Mouse (Mus musculus): ENCODE measurements around the gene 4931428F04Rik.

Gene 4931428F04Rik

DNA sequence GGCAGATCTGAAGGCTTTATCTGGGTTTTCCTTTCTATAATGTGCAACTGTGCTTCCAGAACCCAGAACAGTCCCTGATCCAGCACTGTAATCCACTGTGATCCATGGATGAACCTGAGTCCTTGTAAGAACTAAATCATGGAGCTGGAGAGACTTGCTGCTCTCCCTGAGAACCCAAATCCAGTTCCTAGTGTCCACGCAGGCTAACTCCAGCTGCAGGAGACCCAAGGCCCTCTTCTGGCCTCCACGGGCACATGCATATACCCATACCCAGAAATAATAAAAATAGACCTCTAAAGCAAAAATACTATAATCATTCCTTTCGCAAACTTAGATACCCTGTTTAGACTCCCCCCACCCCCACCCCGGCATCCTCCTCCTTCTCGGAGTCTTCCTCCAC, 1.4 kb downstream of the 4931428F04Rik start:
- no peak for DNase-seq (ENCODE audit: low spot score)

DNA sequence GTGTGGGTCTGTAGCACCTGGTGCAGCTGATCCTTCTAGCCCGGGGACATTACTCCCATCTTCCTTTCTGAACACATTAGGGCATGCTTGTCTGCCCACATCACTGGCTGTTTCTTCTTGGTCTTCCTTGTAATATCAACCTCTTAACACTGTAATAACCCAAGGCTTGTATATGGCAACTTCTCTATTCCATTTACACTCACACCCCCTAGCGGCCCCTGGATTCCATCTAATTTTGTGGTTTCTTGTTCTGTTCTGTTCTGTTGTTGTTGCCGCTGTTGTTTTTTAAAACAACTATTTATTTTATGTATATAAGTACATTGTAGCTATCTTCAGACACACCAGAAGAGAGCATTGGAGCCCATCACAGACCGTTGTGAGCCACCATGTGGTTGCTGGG, 2.8 kb downstream of the 4931428F04Rik start:
- DNase-seq (ENCODE audit: low spot score) = no peak

DNA sequence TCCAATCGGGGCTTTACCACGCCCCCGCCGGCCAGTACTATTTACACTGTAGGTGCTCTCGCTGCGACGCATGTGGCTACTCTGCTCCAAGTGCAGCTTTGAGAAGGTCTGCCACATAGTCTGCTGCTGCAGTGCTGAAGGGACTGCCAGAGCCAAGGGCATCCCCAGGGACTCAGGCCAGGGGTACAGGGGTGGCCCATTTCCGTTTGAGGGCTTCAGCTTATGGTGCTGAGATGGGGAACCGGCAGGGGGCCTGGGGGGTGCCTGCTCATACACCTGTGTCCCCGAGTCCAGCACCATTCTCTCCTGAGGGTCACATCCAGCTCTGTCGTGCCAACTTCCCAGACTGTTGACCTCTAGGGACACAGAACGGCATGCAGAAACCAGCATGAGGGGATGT, 4.2 kb downstream of the 4931428F04Rik start:
- no peak for DNase-seq (ENCODE audit: low spot score)

DNA sequence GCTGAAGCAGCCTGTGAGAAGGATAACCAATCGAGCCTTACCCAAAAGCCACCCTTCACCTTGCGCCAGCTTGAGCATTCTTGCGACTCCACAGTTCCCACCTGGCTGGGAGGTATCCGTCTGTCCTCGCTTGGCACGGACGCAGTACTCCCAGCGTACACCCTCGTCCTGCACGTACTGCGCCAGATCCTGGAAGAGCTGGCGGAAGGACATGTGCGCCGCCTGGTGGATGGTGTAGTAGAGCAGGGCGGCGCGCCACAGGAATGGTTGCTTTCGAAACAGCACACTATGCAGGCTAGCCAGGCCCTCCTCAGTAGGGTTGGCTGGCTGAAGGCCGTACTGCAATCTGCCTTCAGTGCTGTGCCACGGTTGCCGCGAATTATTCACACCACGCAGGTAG, 6.6 kb downstream of the 4931428F04Rik start:
- DNase-seq (ENCODE audit: low spot score) = no peak

DNA sequence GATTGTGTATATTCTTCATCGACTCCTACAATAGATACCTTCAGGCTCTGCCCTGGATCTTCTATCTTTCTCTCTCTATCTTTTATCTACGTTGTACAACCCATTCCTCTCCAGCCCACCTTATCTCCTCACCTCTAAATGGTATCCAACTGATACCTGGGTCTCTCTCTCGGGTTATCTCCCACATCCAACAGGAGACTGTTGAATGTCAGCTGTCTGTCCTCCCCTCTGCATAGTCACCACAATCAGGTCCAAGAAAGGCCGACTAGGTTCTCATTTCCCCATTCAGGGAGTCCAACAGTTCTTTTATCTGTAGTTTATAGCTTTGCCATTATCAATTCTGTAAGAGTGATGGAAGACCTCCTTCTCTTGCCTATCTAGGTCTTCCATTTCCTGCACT, 7.4 kb downstream of the 4931428F04Rik start:
- DNase-seq (ENCODE audit: low spot score) = no peak

DNA sequence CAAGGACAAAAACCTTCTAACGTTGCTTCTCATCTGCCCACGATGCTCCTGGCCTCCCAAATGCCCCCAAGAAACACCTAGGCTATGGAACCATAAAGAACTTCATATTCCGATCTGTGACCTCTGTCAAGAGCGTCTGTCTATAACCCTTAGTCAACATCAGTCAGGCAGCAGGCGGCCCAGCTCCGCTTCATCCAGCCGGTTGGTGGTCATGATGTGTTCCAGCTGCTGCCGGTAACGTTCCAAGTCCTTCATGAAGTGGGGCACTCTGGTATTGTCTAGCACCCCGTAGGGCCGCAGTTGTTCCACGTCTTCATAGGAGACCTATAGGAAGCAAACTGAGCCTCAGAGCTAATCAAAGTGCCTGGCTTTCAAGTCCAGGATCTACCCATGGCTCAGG, 7.8 kb downstream of the 4931428F04Rik start:
- DNase-seq (ENCODE audit: low spot score) = no peak

DNA sequence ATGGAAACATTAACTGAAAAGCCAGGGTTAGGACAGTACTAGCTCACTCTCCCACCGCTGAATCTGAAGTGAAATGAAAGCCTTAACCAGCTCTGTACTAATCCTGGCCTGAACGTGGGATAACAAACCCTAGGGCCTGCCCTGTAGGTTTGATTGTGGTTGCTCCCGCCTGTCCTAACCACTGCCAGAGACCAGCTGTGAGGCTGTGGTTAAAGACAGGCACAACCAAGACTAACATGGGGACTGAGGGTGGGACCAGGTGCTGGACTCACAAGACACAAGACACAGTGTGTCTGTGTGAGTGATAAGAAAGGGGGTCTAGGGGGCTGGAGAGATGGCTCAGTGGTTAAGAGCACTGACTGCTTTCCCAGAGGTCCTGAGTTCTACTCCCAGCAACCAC, 9.1 kb downstream of the 4931428F04Rik start:
- no peak for DNase-seq (ENCODE audit: low spot score)

DNA sequence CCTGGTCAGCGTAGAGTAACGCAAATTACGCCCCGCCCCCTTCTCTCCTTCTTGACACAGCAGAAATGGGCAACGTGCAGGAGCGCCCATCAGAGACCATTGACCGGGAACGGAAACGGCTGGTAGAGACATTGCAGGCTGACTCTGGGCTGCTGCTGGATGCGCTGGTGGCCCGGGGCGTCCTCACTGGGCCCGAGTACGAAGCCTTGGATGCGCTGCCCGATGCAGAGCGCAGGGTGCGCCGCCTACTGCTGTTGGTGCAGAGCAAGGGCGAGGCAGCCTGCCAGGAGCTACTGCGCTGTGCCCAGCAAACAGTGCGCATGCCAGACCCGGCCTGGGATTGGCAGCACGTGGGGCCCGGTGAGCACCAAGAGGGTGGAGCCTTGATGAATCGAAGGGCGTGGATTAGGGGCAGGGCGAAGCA, 10.7 kb downstream of the 4931428F04Rik start:
- DNase-seq (ENCODE audit: low spot score) = peak; percentile 58

DNA sequence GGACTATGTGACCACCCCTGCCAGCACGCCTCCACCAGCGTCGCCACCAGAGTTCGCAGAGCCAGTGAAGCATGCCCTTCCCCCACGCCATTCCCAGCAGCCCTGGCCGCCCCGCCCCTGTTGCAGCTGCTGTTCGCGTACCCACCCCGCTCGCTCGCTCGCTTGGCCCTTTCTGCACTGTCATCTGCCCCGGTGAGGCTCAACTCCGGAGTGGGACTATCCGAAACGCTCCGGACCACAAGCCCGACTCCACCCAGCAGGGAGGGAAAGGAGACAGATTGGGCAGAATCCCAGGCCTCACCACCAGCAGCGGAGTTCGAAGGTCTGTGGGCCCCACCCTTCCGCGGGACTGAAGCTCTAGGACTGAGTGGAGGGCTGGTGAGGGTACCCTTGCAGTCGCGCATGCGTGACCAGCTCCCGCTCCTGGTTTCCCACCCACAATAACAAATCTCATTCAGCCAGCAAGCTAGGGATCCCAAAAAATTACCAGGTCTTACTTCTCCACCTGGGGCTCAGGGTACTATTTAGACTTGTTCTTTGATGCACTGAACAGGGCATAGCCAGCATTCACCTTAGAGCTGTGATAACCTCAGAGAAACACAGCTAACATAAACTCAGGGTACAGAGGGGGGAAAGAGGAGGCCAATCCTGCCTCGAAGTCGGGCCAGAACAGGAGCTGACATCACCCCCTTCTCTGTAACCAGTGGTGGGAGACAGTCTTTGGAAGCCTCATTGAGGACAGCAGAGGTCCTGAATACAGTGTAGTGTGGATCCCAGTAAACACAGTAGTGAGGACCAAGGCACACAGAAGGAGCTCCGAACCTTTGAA, 13.2 kb downstream of the 4931428F04Rik start:
- no peak for DNase-seq (ENCODE audit: low spot score)

DNA sequence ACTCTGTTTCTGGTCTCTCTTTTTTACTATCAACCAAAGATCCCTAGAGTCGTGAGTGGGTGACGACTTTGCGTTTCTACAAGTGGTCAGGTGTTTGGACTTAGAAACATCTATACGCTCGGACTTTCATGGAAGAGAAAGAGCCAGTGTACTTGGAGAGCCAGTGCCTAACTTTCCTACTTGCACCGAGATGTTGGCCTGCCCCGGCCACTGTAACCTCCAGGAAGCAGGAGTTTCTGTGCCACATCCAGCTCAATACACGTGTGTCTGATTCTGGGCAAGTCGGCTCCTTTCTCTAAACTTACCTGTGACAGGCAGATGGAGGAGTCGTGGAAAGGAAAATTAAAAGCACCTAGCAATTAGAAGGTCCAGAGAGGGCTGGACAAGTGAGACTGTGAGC, 13.8 kb downstream of the 4931428F04Rik start, which contains the start of gene Nol3:
Nol3 (plus strand) TSS at position 301 of the 400 bp plus-strand sequence.
- DNase-seq (ENCODE audit: low spot score) = no peak

DNA sequence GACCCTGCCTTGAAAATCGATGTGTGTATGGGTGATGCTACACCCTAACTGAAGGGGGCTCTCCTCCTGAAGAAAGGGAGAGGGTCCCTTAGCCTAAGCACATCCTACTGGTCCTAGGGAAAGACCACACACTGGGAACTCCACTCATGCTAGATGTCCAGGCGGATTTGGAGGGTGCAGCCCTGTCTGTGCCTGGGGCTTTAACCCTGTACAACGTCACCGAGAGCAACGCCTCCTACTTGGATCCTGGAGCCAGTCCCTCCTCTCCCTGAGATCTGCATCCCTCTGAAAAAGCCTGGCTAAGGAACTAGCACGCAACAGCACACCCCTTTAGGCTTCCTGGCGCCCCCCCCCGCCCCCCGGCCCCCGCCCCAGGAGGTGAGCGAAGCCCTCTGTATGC, 14.3 kb downstream of the 4931428F04Rik start:
- DNase-seq (ENCODE audit: low spot score) = no peak

DNA sequence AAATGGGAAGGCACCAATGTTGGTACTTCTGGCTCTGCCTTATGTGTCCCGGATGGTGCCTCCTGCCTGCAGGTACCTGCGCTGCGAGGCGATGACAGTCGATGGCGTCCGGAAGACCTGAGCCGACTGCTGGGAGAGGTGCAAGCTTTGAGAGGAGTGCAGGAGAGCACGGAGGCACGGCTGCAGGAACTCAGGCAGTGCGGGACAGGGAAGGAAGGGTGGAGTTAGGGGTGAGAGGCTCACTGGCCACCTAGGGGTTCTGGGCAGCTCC, 18.8 kb downstream of the 4931428F04Rik start:
- no peak for DNase-seq (ENCODE audit: low spot score)

DNA sequence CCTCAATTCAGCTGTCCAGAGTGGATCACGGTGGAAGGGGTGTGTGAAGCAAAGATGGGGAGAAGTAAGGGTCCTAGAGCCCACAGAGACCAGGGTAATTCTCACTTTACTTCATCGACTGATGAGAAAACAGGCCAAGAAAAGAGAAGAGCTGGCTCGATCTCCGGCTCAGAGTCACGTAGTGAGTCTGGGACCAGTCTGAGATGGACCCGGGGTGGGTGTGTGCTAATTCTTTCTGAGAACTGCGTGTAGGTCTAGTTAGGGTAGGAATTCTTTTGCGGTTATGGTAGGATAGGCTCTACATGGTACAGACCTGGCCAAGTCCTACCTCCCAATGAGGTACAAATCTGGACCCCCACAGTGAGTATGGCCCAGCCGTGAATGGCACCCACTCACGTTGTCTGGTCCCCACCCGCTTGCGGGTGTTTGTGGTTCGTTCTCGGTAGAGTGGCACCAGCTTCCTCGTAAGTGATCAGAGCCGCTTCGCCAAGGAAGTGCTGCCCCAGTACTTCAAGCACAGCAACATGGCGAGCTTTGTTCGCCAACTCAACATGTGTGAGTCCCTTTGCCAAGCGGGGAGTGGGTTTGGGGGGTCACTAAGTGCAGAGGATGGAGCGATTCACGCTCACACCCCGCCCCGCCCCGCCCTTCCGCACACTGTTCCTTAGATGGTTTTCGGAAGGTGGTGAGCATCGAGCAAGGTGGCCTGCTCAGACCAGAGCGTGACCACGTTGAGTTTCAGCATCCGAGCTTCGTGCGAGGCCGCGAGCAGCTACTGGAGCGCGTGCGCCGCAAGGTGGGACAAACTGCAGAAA, 19.4 kb downstream of the 4931428F04Rik start:
- DNase-seq (ENCODE audit: low spot score) = no peak

DNA sequence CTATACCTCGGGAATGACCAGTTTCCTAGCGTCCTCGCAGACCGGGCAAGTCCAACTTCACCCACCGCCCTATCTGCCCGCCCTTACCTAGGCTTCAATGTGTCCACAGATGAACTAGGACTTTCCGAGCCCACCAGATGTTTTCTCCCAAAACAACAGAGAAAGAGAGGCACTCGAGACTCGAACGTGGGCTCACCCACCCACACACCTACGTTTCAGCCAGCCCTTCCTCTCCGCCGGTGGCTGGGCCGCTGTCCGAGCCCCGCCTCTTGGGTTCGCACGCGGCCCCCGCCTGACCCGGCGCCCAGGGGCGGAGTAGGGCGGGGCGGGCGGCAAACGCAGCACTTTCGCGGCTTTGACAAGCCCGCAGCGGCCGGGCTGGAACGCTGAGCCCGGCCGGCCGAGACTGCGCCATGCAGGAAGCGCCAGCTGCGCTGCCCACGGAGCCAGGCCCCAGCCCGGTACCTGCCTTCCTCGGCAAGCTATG, 20.2 kb downstream of the 4931428F04Rik start, which contains the start of gene Hsf4:
Hsf4 (plus strand) TSS at position 341 of the 487 bp plus-strand sequence.
- DNase-seq (ENCODE audit: low spot score) = no peak

DNA sequence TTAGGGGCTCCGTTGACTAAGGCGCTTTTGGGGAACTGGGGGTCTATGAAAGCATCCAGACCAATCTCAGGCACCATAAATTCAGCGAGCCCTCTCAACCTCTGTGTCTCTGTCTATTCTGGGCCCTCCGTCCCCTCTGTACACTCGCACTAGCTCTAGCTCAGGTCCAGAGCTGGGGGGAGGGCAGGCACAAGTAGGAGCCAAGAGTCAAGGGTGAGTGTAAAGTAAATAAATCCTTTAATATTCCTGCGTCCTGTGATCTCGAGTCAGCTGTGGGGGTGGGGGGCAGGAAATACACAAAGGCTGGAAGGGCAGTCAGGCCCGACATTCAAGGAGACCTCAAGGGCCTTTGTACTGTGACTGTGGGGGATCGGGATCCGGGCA, 20.6 kb downstream of the 4931428F04Rik start:
- DNase-seq (ENCODE audit: low spot score) = no peak

DNA sequence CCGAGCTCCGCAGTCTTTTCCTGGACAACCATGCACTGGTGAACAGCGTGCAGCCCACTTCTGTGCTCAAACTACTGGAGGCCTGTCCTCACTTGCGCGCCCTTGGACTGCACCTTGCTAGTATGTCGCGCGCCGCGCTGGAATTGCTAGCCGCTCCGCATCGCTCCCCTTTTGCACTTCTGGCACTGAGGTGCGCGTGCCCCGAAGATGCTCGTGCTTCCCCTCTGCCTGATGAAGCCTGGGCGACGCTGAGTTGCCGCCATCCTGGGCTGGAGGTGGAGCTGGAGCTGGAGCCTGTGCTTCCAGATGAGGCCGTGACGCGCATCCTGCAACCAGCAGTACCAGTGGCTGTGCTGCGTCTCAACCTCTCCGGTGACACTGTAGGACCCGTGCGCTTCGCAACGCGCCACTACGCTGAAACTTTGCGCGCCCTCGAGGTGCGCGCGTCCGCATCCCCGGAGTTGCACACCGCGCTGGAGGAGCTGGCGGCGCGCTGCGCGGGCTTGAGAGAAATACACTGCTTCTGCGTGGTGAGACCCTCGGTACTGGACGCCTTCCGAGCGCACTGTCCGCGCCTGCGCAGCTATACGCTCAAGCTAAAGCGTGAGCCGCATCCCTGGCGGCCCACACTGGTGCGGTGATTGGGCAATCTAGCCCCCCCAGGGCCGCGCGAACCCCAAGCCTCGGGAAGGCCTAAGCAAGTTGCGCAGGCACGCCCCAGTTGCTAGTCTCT, 21.2 kb downstream of the 4931428F04Rik start:
- DNase-seq (ENCODE audit: low spot score) = no peak

DNA sequence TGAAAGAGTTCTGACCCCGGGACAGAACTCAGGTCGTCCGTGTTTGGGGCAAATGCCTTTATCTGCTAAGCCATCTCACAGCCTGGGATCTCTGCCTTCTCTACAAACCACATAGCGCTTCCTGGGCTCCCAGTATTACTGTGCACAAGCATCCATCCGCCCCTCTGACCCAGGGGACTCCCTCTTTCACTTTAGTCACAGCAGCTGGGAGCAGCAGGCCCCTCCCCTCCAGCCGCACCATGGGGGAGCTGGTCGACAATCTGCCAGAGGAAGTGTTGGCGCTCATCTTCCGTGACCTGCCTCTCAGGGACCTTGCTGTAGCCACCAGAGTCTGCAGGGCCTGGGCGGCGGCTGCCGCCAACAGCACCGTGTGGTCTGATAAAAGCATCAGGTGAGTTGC, 22.9 kb downstream of the 4931428F04Rik start:
- DNase-seq (ENCODE audit: low spot score) = no peak

DNA sequence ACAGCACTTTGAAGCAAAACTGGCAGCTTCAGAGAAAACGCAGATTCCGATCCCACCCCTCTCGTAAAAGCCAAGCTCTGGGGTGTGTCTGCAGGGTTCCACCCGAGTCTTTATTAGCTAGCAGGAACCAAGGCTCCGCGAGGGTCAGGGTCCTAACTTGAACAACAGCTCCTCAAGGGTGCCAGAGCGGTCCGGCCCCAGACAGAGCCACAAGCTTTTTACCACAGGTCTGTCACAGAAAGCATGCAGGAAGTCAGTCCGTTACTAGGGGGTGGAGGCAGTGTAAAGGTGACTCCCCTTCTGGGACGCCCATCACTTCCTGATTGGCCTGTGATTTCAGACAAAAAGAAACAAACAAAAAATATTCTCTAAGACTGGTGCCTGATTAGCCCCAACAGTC, 24.5 kb downstream of the 4931428F04Rik start:
- no peak for DNase-seq (ENCODE audit: low spot score)

DNA sequence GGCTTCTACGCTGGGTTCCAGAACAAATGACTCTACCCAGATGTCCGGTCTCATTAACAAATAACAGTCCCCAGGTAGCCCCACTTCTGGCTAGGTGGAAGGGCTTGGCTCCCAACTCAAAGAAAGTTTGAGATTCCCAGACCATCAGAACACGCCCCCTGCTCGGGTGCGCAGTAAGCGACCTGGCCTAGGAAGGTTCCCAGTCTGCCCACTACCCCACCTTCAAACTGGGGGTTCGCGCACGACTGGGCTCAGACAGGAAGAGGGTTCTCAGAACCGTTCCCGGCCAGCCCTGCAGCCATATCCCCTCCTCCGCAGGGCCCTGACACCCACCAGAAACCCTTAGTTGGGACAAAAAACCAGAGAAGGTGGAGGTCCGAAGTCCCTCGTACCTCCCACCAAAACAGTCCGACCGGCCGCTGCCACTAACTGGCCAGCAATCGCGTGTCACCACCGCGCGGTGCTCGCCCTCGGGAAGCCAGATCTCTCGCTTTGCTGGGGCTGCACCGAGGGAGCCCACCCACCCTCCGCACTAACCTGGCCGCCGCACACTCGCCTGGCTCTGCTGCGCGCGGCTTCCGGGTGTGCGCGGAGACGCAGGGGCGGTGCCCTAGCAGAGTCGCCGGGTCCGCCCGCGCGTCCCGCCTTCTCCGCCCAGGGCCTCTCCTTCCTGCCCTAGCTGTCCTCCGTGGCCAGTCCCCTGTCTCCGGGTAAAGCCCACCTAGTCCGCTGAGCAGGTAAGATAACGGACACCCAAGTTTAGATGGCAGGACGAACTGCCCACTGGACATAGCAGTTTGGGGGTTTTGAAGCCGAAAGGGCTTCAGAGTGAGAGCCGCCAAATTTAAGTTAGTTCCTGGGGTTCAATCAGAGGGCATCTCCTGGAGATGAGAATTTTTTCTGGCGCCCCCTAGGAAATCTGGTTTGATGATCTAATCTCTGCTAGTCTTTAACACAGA, 25.4 kb downstream of the 4931428F04Rik start, which contains the start of the genes Tradd and Fbxl8:
Tradd (minus strand) TSS at position 586 of the 959 bp plus-strand sequence.
Fbxl8 (plus strand) TSS at position 625 of the 959 bp plus-strand sequence.
- DNase-seq (ENCODE audit: low spot score) = peak; percentile 72

DNA sequence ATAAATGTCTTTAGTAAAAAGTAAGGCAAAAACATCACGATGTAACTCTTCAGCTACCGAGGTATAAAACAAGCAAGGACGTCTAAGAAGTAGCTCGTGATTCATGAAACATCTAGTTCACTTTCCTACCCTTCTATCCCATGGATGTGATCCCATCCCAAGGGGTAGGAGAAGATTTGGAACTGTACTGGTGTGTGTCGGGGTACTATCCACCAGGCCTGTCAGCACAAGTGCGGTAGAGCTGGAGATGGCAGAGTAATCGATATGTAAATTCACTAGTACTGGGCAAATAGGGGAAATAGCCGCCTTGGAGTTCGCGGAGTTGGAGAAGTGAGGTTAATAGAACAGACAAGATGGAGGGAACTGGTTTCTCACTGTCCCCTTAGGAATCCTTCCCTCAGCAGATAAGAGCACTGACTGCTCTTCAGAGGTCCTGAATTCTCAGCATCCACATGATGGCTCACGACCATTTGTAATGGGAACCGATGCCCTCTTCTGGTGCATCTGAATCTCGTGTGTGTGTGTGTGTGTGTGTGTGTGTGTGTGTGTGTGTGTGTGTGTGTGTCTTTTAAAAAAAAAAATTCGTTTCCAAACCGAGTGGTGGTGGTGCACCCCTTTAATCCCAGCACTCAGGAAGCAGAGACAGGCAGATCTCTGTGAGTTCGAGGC, 26.3 kb downstream of the 4931428F04Rik start:
- no peak for DNase-seq (ENCODE audit: low spot score)
